Comparison of ENCODE assay signal across 10 mouse cellular contexts in the genomic region with DNA sequence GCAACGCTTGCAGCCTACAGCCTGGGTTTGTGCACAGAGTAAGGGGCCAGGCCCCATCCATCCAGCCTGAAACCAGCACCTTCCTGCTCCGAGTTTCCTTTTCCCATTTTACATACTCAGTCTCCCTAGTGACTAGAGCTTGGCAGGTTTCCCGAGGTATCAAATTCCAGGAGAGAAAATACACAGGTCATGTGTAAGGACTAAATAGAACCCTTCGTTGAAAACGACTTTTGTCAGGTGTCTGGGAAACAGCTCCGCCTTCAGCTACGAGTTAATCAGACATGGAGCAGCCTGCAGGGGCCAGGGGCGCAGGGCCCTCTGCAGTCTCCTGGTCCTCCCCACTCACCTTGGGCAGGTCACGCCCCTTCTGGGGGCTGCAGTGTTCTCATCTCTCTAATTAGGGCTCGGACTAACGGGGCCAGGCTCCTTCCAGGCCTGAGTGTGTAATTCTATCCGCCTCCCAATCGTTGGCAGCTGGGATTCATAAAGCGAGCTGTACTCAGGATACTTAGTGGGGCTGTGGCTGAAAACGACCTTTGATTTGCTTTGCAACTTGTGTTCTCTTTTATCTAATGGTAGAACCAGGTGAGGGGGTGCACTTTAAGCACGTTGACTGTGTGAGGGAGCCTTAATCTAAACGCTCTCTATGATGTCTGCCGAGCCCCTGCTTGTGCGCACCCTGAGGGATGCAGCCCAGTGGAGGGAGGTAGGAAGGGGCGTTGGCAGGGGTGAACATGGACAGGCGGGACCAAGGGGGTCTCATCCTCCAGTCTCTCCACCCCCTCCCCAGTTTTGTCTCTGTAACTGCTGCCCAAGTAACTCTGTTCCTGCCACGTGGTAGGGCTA.
A peak's percentile ranks its signal among the peaks of the same experiment; 100 is the strongest.
DNase-seq lines count a peak whose midpoint lies in the region; ATAC-seq lines count a peak whose summit lies in the region.
"Had no signal": no experiment of that assay in that cellular context is flagged by ENCODE, and none has a peak within 500 bp of the region (broad histone marks: within the 10 kb centered on the region; RNA-seq: fewer than 3 reads in every experiment).

No protein-coding gene starts in this region.

- no peaks in the 10 kb centered on the region for H3K36me3 ChIP-seq in forebrain, embryonic 12.5 days (replicated peaks)
- no peaks in the 10 kb centered on the region for H3K36me3 ChIP-seq in forebrain, embryonic 15.5 days

- H3K27ac ChIP-seq in forebrain, embryonic 12.5 days, result 0 out of 2 replicates have a peak overlapping the region, but pooled peaks have one; percentile 36
- no peak overlapping the region for H3K27ac ChIP-seq in forebrain, embryonic 15.5 days (replicated peaks)

- H3K4me3 ChIP-seq in forebrain, embryonic 12.5 days (replicated peaks), result no peak overlapping the region
- no peak overlapping the region for H3K4me3 ChIP-seq in forebrain, embryonic 15.5 days
- H3K4me3 ChIP-seq: megakaryocyte, embryonic 14.5 days had no signal

- H3K4me1 ChIP-seq in forebrain, embryonic 12.5 days, result peaks cover 22% of the 10 kb centered on the region; the same call in 1 of the 2 replicates
- H3K4me1 ChIP-seq in forebrain, embryonic 15.5 days, result peaks cover 4% of the 10 kb centered on the region
- H3K4me1 ChIP-seq: megakaryocyte, embryonic 14.5 days had no signal

- no peak overlapping the region for H3K9ac ChIP-seq in forebrain, embryonic 12.5 days
- no peak overlapping the region for H3K9ac ChIP-seq in forebrain, embryonic 15.5 days (replicated peaks)

- no peak overlapping the region for H3K4me2 ChIP-seq in forebrain, embryonic 12.5 days
- H3K4me2 ChIP-seq in forebrain, embryonic 15.5 days (replicated peaks), result no peak overlapping the region

- peaks cover 7% of the 10 kb centered on the region for H3K27me3 ChIP-seq in forebrain, embryonic 12.5 days
- H3K27me3 ChIP-seq in forebrain, embryonic 15.5 days, result peaks cover 6% of the 10 kb centered on the region; the same call in 1 of the 2 replicates

- H3K9me3 ChIP-seq in forebrain, embryonic 12.5 days, result no peaks in the 10 kb centered on the region
- no peaks in the 10 kb centered on the region for H3K9me3 ChIP-seq in forebrain, embryonic 15.5 days
- H3K9me3 ChIP-seq: megakaryocyte, embryonic 14.5 days had no signal

- WGBS in forebrain, embryonic 12.5 days, result 42% methylated on average over 22 of the region's 22 CpGs
- WGBS in forebrain, embryonic 15.5 days, result 33% methylated on average over 22 of the region's 22 CpGs

- ATAC-seq in forebrain, embryonic 12.5 days (ENCODE audit: low FRiP score), result no peak; the same call in 1 of the 2 replicates
- ATAC-seq in forebrain, embryonic 15.5 days (replicated peaks), result no peak
- no peak for ATAC-seq in erythroblast, adult 5-6 weeks (replicated peaks; ENCODE audit: low FRiP score, poor library complexity, severe bottlenecking)

- peak; percentile 20 for DNase-seq in lung, postnatal 36 days
- DNase-seq in lung, postnatal 25 days (ENCODE audit: low spot score), result no peak
- DNase-seq in kidney, adult 9 months, result peak; percentile 63
- DNase-seq in skeletal muscle tissue, adult 2 months (ENCODE audit: low read depth, low spot score), result peak; percentile 27
- DNase-seq in cerebellum, postnatal 14 days, result no peak
- DNase-seq: right cerebral cortex, adult 18-20 months had no signal

Comparison
In these comparisons a context has a peak if more than half of its experiments do, and no peak if none do; other contexts are left out.
1. DNase-seq: peak in lung, postnatal 36 days (single experiment), kidney, adult 9 months (single experiment) and skeletal muscle tissue, adult 2 months (single experiment); none in lung, postnatal 25 days (single experiment) and cerebellum, postnatal 14 days (0 of 2).